Mouse (Mus musculus): ENCODE data around the gene Gna15. TPM values are rescaled to one million over a fixed set of nuclear protein-coding genes. Genes with fewer than 3 reads are reported as not detected.

Gene Gna15
- polyA plus RNA-seq, 1 experiment from 2014 or later, result 1.1 TPM

- H3K27ac ChIP-seq (ENCODE audit: low read depth, low read length), result no peak overlapping the region
- no peaks in the 10 kb centered on the region for H3K9me3 ChIP-seq (ENCODE audit: control insufficient read depth, low read length)
- no peak overlapping the region for H3K4me2 ChIP-seq (ENCODE audit: low read length)
- H3K36me3 ChIP-seq (ENCODE audit: control insufficient read depth, insufficient read depth, low read length), result peaks cover 12% of the 10 kb centered on the region
- H3K4me1 ChIP-seq (ENCODE audit: control insufficient read depth, insufficient read depth, low read depth, low read length), result peaks cover 9% of the 10 kb centered on the region
- peaks cover 27% of the 10 kb centered on the region for H3K27me3 ChIP-seq (replicated peaks; ENCODE audit: control insufficient read depth, insufficient read depth, low read length)
- 45% methylated on average over 11 of the region's 11 CpGs for WGBS
- no peak overlapping the region for H3K9ac ChIP-seq (ENCODE audit: low read depth, low read length)
- H3K4me3 ChIP-seq (ENCODE audit: low read length), result no peak overlapping the region
- no peak for ATAC-seq
Measured at GRCm38 (mm10) chr10:81460951-81461350, 63.1 kb downstream of the Gna15 start.

DNA sequence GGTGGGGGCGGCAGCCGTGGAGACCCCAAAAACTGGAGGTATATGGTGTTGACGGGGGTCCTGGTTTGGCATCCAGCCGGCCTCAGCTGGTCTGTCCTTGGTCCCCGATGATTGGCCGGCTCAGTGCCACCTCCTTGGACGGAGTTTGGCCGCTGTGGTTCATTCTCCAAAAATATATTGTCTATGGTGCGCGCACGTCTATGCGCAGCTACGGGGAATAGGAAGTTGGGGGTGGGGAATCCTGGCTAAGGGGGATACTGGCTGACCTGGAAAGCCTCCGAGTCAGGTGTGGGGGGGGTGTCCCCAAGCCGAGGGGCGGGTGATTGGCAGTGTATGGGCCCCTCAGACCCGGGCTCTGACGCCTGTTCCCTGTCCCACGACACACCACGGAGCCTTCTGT, 63.6 kb downstream of the Gna15 start:
- 29% methylated on average over 18 of the region's 20 CpGs for WGBS
- no peak overlapping the region for H3K4me3 ChIP-seq (ENCODE audit: low read length)
- H3K27me3 ChIP-seq (replicated peaks; ENCODE audit: control insufficient read depth, insufficient read depth, low read length), result peaks cover 26% of the 10 kb centered on the region
- H3K27ac ChIP-seq (ENCODE audit: low read depth, low read length), result no peak overlapping the region
- H3K4me2 ChIP-seq (ENCODE audit: low read length), result no peak overlapping the region
- peaks cover 8% of the 10 kb centered on the region for H3K36me3 ChIP-seq (ENCODE audit: control insufficient read depth, insufficient read depth, low read length)
- H3K9me3 ChIP-seq (ENCODE audit: control insufficient read depth, low read length), result no peaks in the 10 kb centered on the region
- ATAC-seq, result no peak
- H3K4me1 ChIP-seq (ENCODE audit: control insufficient read depth, insufficient read depth, low read depth, low read length), result peaks cover 9% of the 10 kb centered on the region
- H3K9ac ChIP-seq (ENCODE audit: low read depth, low read length), result no peak overlapping the region

DNA sequence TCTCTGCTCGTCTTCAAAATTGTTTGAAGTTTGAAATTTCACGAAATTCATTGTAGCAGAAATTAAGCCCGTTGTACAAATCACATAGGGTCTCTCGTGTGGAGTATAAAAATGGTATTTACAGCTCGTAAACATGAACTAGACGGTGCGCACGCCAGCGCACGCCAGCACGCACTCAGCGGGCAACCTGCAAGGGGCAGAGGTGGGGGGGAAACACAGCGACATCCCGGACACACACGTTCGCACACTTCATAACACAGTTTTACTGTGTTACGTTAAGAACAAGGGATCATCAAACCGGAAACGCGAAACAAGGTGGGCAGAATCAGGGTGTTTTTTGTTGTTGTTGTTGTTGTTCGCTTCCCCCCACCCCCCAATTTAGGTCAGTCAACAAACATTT, 64.6 kb downstream of the Gna15 start:
- no peak for ATAC-seq
- H3K36me3 ChIP-seq (ENCODE audit: control insufficient read depth, insufficient read depth, low read length), result peaks cover 8% of the 10 kb centered on the region
- H3K9ac ChIP-seq (ENCODE audit: low read depth, low read length), result no peak overlapping the region
- peaks cover 6% of the 10 kb centered on the region for H3K4me1 ChIP-seq (ENCODE audit: control insufficient read depth, insufficient read depth, low read depth, low read length)
- peaks cover 31% of the 10 kb centered on the region for H3K27me3 ChIP-seq (replicated peaks; ENCODE audit: control insufficient read depth, insufficient read depth, low read length)
- no peak overlapping the region for H3K27ac ChIP-seq (ENCODE audit: low read depth, low read length)
- H3K4me3 ChIP-seq (ENCODE audit: low read length), result no peak overlapping the region
- no peaks in the 10 kb centered on the region for H3K9me3 ChIP-seq (ENCODE audit: control insufficient read depth, low read length)
- H3K4me2 ChIP-seq (ENCODE audit: low read length), result no peak overlapping the region
- 73% methylated on average over 21 of the region's 21 CpGs for WGBS

DNA sequence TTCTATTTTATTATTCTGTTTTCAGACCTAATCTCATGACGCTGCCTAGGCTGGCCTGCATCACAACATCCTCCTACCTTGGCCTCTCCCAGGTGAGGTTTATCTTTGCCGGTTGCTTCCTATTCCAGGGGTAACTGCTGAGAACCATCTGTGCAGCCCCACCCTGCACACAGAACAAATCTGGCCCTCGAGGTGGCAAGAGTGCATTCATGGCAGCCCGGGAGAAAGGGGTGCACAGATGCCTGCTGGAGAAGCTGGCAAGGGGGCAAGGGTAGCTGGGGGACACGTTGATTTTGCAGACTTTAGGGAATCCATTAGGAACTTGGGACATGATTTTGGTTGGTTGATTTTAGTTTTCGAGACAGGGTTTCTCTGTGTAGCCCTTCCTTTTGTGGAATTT, 65.8 kb downstream of the Gna15 start:
- 77% methylated on average over 6 of the region's 6 CpGs for WGBS

DNA sequence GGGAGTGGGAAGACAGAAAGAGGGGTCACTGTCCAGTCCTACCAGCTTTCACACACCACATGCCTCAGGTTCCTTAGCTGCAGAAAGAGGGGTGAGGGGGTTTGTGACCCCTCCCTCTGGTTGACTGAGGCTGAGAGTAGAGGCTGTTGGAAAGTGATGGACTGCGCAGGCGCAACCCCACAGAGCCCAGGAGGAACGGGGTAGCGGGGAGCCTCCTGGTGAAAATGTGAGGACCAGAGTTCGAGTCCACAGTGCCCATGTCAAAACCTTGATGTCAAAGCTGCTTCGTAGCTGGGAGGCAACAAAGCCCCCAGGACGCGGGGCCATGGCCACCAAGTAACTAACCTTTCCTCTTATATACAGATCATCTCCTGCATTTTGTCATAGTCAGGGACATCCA, 66.4 kb downstream of the Gna15 start:
- no peak overlapping the region for H3K4me3 ChIP-seq (ENCODE audit: low read length)
- H3K27me3 ChIP-seq (replicated peaks; ENCODE audit: control insufficient read depth, insufficient read depth, low read length), result peaks cover 36% of the 10 kb centered on the region
- no peak for ATAC-seq
- WGBS, result 90% methylated on average over 8 of the region's 8 CpGs
- H3K9me3 ChIP-seq (ENCODE audit: control insufficient read depth, low read length), result no peaks in the 10 kb centered on the region
- no peak overlapping the region for H3K9ac ChIP-seq (ENCODE audit: low read depth, low read length)
- peaks cover 8% of the 10 kb centered on the region for H3K36me3 ChIP-seq (ENCODE audit: control insufficient read depth, insufficient read depth, low read length)
- H3K27ac ChIP-seq (ENCODE audit: low read depth, low read length), result no peak overlapping the region
- H3K4me1 ChIP-seq (ENCODE audit: control insufficient read depth, insufficient read depth, low read depth, low read length), result peaks cover 2% of the 10 kb centered on the region; the same call in 1 of the 2 replicates
- no peak overlapping the region for H3K4me2 ChIP-seq (ENCODE audit: low read length)

More for the DNA sequence above, 65.8 kb downstream of the Gna15 start:
- ATAC-seq, result no peak
- no peak overlapping the region for H3K4me2 ChIP-seq (ENCODE audit: low read length)
- H3K9ac ChIP-seq (ENCODE audit: low read depth, low read length), result no peak overlapping the region
- H3K9me3 ChIP-seq (ENCODE audit: control insufficient read depth, low read length), result no peaks in the 10 kb centered on the region
- H3K27ac ChIP-seq (ENCODE audit: low read depth, low read length), result no peak overlapping the region
- H3K27me3 ChIP-seq (replicated peaks; ENCODE audit: control insufficient read depth, insufficient read depth, low read length), result peaks cover 32% of the 10 kb centered on the region
- no peak overlapping the region for H3K4me3 ChIP-seq (ENCODE audit: low read length)
- peaks cover 8% of the 10 kb centered on the region for H3K36me3 ChIP-seq (ENCODE audit: control insufficient read depth, insufficient read depth, low read length)
- H3K4me1 ChIP-seq (ENCODE audit: control insufficient read depth, insufficient read depth, low read depth, low read length), result peaks cover 2% of the 10 kb centered on the region; the same call in 1 of the 2 replicates

GRCm38 (mm10) chr10:81456983-81457563, 67.0 kb downstream of the Gna15 start:
- Histone ChIP-seq H3K9ac (ENCODE audit: low read depth, low read length) (no peak overlapping the region; the same call in 1 of the 2 replicates), H3K4me3 (ENCODE audit: low read length) (no peak overlapping the region), H3K27ac (ENCODE audit: low read depth, low read length) (no peak overlapping the region), H3K27me3 (replicated peaks; ENCODE audit: control insufficient read depth, insufficient read depth, low read length) (peaks cover 36% of the 10 kb centered on the region), H3K36me3 (ENCODE audit: control insufficient read depth, insufficient read depth, low read length) (peaks cover 3% of the 10 kb centered on the region; the same call in 1 of the 2 replicates), H3K4me1 (ENCODE audit: control insufficient read depth, insufficient read depth, low read depth, low read length) (peaks cover 2% of the 10 kb centered on the region; the same call in 1 of the 2 replicates), H3K4me2 (ENCODE audit: low read length) (no peak overlapping the region), H3K9me3 (ENCODE audit: control insufficient read depth, low read length) (no peaks in the 10 kb centered on the region)
- no peak for ATAC-seq
- WGBS, result 57% methylated on average over 12 of the region's 12 CpGs

GRCm38 (mm10) chr10:81455181-81455895, 68.7 kb downstream of the Gna15 start, which contains the start of gene Nfic:
TSS of gene Nfic (minus strand) at chr10:81455635.
- ATAC-seq, result no peak
- Histone ChIP-seq H3K36me3 (ENCODE audit: control insufficient read depth, insufficient read depth, low read length) (no peaks in the 10 kb centered on the region), H3K4me1 (ENCODE audit: control insufficient read depth, insufficient read depth, low read depth, low read length) (no peaks in the 10 kb centered on the region), H3K9me3 (ENCODE audit: control insufficient read depth, low read length) (no peaks in the 10 kb centered on the region), H3K27ac (ENCODE audit: low read depth, low read length) (no peak within 1 kb of the TSS), H3K4me3 (ENCODE audit: low read length) (no peak within 1 kb of the TSS), H3K27me3 (replicated peaks; ENCODE audit: control insufficient read depth, insufficient read depth, low read length) (peaks cover 39% of the 10 kb centered on the region), H3K4me2 (ENCODE audit: low read length) (no peak within 1 kb of the TSS), H3K9ac (ENCODE audit: low read depth, low read length) (no peak within 1 kb of the TSS)
- 61% methylated on average over 27 of the region's 28 CpGs for WGBS

GRCm38 (mm10) chr10:81454106-81454505, 69.9 kb downstream of the Gna15 start:
- no peaks in the 10 kb centered on the region for H3K4me1 ChIP-seq (ENCODE audit: control insufficient read depth, insufficient read depth, low read depth, low read length)
- no peak overlapping the region for H3K4me3 ChIP-seq (ENCODE audit: low read length)
- no peak overlapping the region for H3K27ac ChIP-seq (ENCODE audit: low read depth, low read length)
- ATAC-seq, result no peak
- no peak overlapping the region for H3K9ac ChIP-seq (ENCODE audit: low read depth, low read length)
- WGBS, result 78% methylated on average over 2 of the region's 2 CpGs
- no peaks in the 10 kb centered on the region for H3K36me3 ChIP-seq (ENCODE audit: control insufficient read depth, insufficient read depth, low read length)
- H3K9me3 ChIP-seq (ENCODE audit: control insufficient read depth, low read length), result no peaks in the 10 kb centered on the region
- no peak overlapping the region for H3K4me2 ChIP-seq (ENCODE audit: low read length)
- peaks cover 39% of the 10 kb centered on the region for H3K27me3 ChIP-seq (replicated peaks; ENCODE audit: control insufficient read depth, insufficient read depth, low read length)

DNA sequence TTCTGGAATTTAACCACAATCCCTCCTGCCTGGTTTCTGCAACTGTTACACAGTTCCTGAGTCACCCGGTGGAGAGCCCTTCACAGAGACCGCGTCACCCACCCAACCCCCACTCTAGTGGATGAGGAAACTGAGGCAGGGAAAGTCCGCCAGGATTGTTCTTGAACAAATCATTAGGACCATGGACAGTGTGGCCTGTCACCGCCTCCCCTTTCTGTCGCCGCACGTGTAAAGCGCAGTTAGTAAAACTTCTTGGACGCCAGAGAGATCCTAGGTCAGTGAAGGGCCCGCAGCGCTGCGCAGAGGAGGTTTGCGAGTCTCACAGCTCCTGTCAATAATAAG, 71.1 kb downstream of the Gna15 start:
- Histone ChIP-seq H3K27me3 (replicated peaks; ENCODE audit: control insufficient read depth, insufficient read depth, low read length) (peaks cover 39% of the 10 kb centered on the region), H3K27ac (ENCODE audit: low read depth, low read length) (no peak overlapping the region), H3K9me3 (ENCODE audit: control insufficient read depth, low read length) (no peaks in the 10 kb centered on the region), H3K4me3 (ENCODE audit: low read length) (no peak overlapping the region), H3K36me3 (ENCODE audit: control insufficient read depth, insufficient read depth, low read length) (no peaks in the 10 kb centered on the region), H3K4me1 (ENCODE audit: control insufficient read depth, insufficient read depth, low read depth, low read length) (no peaks in the 10 kb centered on the region), H3K9ac (ENCODE audit: low read depth, low read length) (no peak overlapping the region), H3K4me2 (ENCODE audit: low read length) (no peak overlapping the region)
- WGBS, result 6% methylated on average over 14 of the region's 14 CpGs
- no peak for ATAC-seq

All from hindbrain, embryonic 16.5 days (tissue).